Mouse (Mus musculus): Measurements from ENCODE around the gene Tbc1d2. TPM values are rescaled to one million over a fixed set of nuclear protein-coding genes. Genes with fewer than 3 reads are reported as not detected.
A peak's percentile ranks its signal among the peaks of the same experiment; 100 is the strongest.
"Not testable (repeated sequence)": the region's sequence is repeated elsewhere in the genome, so short reads cannot be mapped to it uniquely, and the experiment has no call there.

The Tbc1d2 gene
- total RNA-seq, 2 experiments from 2014 or later: 10.4 to 11.6 TPM

- ATAC-seq (ENCODE audit: poor library complexity, severe bottlenecking): peak; percentile 10; the same call in 1 of the 2 replicates
Observed at GRCm38 (mm10) chr4:46584084-46584483, 65.9 kb downstream of the Tbc1d2 start.

- not testable (repeated sequence) for ATAC-seq (ENCODE audit: poor library complexity, severe bottlenecking)
Observed at GRCm38 (mm10) chr4:46582024-46582423, 68.0 kb downstream of the Tbc1d2 start.

GRCm38 (mm10) chr4:46581577-46581976 lies 68.4 kb downstream of the Tbc1d2 start:
- ATAC-seq (ENCODE audit: poor library complexity, severe bottlenecking): not testable (repeated sequence)

- ATAC-seq (ENCODE audit: poor library complexity, severe bottlenecking): 0 out of 2 replicates have a peak, but pooled peaks have one; percentile 17
Observed at GRCm38 (mm10) chr4:46580799-46581243, 69.2 kb downstream of the Tbc1d2 start.

GRCm38 (mm10) chr4:46578796-46579346 lies 71.1 kb downstream of the Tbc1d2 start:
- not testable (repeated sequence) for ATAC-seq (ENCODE audit: poor library complexity, severe bottlenecking)

GRCm38 (mm10) chr4:46578228-46578627 lies 71.8 kb downstream of the Tbc1d2 start:
- no peak for ATAC-seq (ENCODE audit: poor library complexity, severe bottlenecking)

GRCm38 (mm10) chr4:46575509-46576284 lies 74.3 kb downstream of the Tbc1d2 start:
- peak; percentile 28; the same call in 1 of the 2 replicates for ATAC-seq (ENCODE audit: poor library complexity, severe bottlenecking)

GRCm38 (mm10) chr4:46574841-46575240 lies 75.2 kb downstream of the Tbc1d2 start:
- peak; percentile 52 for ATAC-seq (ENCODE audit: poor library complexity, severe bottlenecking)

- no peak for ATAC-seq (ENCODE audit: poor library complexity, severe bottlenecking)
Observed at GRCm38 (mm10) chr4:46574024-46574753, 75.8 kb downstream of the Tbc1d2 start.

- 0 out of 2 replicates have a peak, but pooled peaks have one; percentile 19 for ATAC-seq (ENCODE audit: poor library complexity, severe bottlenecking)
Observed at GRCm38 (mm10) chr4:46572616-46573015, 77.4 kb downstream of the Tbc1d2 start.

- ATAC-seq (ENCODE audit: poor library complexity, severe bottlenecking): no peak
Observed at GRCm38 (mm10) chr4:46571744-46572143, 78.3 kb downstream of the Tbc1d2 start.

- ATAC-seq (ENCODE audit: poor library complexity, severe bottlenecking): no peak
Observed at GRCm38 (mm10) chr4:46569671-46570070, 80.3 kb downstream of the Tbc1d2 start.

- ATAC-seq (ENCODE audit: poor library complexity, severe bottlenecking): no peak
Observed at GRCm38 (mm10) chr4:46568169-46568568, 81.8 kb downstream of the Tbc1d2 start.

- ATAC-seq (ENCODE audit: poor library complexity, severe bottlenecking): no peak
Observed at GRCm38 (mm10) chr4:46566931-46567671, 82.9 kb downstream of the Tbc1d2 start.

GRCm38 (mm10) chr4:46565393-46565955 lies 84.5 kb downstream of the Tbc1d2 start:
- ATAC-seq (ENCODE audit: poor library complexity, severe bottlenecking): no peak

- ATAC-seq (ENCODE audit: poor library complexity, severe bottlenecking): peak; percentile 9
Observed at GRCm38 (mm10) chr4:46564247-46564646, 85.8 kb downstream of the Tbc1d2 start.

- peak; percentile 94 for ATAC-seq (ENCODE audit: poor library complexity, severe bottlenecking)
Observed at GRCm38 (mm10) chr4:46563847-46564246, 86.2 kb downstream of the Tbc1d2 start.

- no peak for ATAC-seq (ENCODE audit: poor library complexity, severe bottlenecking)
Observed at GRCm38 (mm10) chr4:46562841-46563240, 87.2 kb downstream of the Tbc1d2 start.

GRCm38 (mm10) chr4:46562037-46562436 lies 88.0 kb downstream of the Tbc1d2 start:
- ATAC-seq (ENCODE audit: poor library complexity, severe bottlenecking): no peak

GRCm38 (mm10) chr4:46560069-46560705 lies 89.8 kb downstream of the Tbc1d2 start:
- no peak for ATAC-seq (ENCODE audit: poor library complexity, severe bottlenecking)

Data from megakaryocyte, adult 5-6 weeks (primary cell).